Mouse (Mus musculus): Measurements from ENCODE around the gene C3. TPM values are rescaled to one million over a fixed set of nuclear protein-coding genes. Genes with fewer than 3 reads are reported as not detected.

Gene C3
- 55.0 and 62.5 TPM in 2 replicates for polyA plus RNA-seq (2012)

DNA sequence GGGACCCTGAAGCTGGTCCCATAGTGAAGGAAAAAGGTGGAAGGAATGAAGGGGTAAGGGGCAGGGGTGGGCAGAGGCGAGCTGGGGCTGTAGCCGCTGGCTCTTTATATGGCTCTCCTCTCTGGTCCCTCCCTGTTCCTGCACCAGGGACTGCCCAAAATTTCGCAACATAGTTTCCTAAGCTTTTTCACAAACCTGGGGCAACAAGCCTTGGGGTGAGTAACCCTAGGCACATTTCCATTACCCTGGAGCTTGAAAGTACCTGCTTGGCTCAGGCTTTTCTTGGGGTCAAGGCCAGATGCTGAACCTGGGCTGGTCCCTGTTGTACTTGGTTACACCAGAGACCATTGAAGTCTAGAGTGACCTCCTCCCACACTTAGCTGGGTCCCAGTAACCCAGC lies at the start of gene C3:
C3 (minus strand) TSS at position 123 of the 400 bp plus-strand sequence.

DNA sequence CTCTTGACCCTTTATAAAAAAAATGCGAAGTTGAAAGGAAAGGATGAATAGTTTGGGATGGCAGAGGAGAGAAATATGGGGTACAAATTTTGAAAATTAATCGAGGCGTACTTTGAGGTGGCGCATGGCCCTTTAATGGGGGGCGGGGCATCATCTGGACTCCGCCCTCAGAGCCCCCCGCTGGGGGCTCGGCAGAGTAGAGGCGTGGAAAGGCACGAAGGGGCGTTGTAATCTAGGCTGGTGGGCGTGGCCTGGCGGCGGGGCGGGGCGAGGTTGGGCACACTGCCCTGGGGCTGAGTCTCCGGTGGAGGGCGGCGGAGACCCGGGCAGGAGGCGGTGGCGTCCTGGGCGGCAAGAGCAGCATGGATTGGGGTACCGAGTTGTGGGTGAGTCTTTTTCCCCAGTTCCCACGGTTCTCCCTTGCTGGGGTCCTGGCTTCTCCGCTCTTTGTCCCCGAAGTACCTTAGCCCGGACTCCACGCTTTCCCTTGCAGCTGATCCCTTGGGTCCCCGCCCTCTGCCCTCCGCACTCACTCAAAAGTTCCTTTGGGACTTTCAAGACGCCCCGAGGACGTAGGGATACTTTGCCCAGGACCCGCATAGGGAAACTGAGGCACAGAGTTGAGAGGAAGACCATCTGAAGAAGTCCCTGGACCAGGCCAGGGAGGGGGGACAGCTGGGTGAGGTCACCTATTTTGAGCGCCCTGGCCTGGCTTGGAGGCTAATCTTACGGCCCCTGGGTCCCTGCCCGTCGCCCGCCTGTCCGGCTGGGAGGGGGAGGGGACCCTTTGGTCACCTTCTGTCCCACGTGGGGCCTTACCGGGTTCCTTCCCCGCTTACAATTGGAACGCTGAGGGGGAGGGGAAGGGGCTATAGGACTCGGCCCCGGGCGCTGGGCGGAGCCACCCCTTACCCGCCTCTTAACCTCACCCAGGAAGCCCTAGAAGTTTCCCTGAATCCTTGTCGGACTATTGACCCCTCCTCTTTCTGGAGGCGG lies 21.5 kb upstream of the C3 start, which contains the start of gene Trip10:
Trip10 (plus strand) TSS at position 270 of the 996 bp plus-strand sequence.

DNA sequence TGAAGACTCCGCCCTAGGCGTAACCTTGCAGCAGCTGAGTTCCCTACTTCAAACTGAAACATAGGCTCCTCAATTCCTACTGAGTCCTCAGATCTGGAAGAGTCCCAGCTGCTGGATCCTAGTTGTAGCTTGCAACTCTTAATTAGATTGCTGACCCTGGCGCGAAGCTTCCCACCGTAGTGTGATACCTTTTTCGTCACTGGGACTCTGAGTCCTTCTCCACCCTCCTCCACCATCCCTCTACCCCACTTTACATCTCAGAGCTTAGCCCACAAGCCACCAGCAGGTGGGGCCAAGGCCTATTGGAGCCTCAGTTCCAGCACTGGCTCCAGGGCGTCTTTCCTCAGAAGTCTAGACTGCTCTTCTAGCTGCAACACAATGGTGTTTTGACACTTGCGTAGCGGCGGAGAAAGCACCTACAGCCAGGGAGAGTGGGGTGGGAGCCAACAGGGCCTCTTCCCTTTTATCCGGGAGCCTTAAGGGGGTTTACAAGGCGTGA lies 20.3 kb upstream of the C3 start, which contains the start of gene Gpr108:
Gpr108 (minus strand) TSS at position 246 of the 499 bp plus-strand sequence.

DNA sequence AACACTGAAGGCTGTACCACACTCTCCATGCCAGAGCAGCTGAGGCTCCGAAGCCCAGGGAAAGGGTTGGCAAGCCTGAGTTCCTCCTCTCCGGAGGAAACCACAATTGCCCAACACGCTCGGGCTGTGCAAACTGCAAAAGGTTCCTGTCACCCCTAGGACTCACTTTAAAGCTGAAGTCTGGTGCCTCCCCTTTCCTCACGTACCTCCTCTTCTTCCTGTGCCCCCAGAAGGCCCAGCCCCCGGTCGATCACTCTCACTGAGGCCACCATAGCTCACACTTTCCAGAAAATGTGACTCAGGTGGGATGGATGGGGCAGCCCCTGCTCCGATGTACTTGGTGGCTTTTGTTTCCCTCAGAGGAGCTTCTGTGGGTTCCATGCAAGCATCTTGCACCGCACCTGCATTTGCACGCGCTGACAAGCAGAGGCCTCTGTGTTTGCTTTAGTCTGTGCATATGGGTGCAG lies 33.9 kb downstream of the C3 start, which contains the start of gene Tnfsf14:
Tnfsf14 (minus strand) TSS at position 137 of the 467 bp plus-strand sequence.

Other genes with a start within 250 kb of the C3 start
- 0.05 TPM in 1 of 2 replicates, not detected in the other for gene Acer1, start 246.0 kb downstream of the C3 start, polyA plus RNA-seq (2012)
- gene Clpp, start 237.8 kb downstream of the C3 start, polyA plus RNA-seq (2012): 188 and 191 TPM in 2 replicates
- gene Alkbh7, start 230.8 kb downstream of the C3 start, polyA plus RNA-seq (2012): 39.5 and 41.4 TPM in 2 replicates
- gene Pspn, start 228.1 kb downstream of the C3 start, polyA plus RNA-seq (2012): 0.53 and 0.57 TPM in 2 replicates
- 163 and 222 TPM in 2 replicates for gene Gtf2f1, start 216.8 kb downstream of the C3 start, polyA plus RNA-seq (2012)
- 0.05 TPM in 1 of 2 replicates, not detected in the other for gene Gm17949, start 216.7 kb downstream of the C3 start, polyA plus RNA-seq (2012)
- 284 and 303 TPM in 2 replicates for gene Khsrp, start 196.6 kb downstream of the C3 start, polyA plus RNA-seq (2012)
- not detected in 2 replicates for gene Slc25a41, start 186.5 kb downstream of the C3 start, polyA plus RNA-seq (2012)
- 0.50 and 0.56 TPM in 2 replicates for gene Crb3, start 169.0 kb downstream of the C3 start, polyA plus RNA-seq (2012)
- 19.3 and 25.8 TPM in 2 replicates for gene Slc25a23, start 168.3 kb downstream of the C3 start, polyA plus RNA-seq (2012)
- 26.9 and 27.3 TPM in 2 replicates for gene Dennd1c, start 149.6 kb downstream of the C3 start, polyA plus RNA-seq (2012)
- 0.17 and 0.61 TPM in 2 replicates for gene Tubb4a, start 140.4 kb downstream of the C3 start, polyA plus RNA-seq (2012)
- gene Tnfsf9, start 122.8 kb downstream of the C3 start, polyA plus RNA-seq (2012): 6.1 and 9.5 TPM in 2 replicates
- 0.13 and 0.18 TPM in 2 replicates for gene Cd70, start 78.4 kb downstream of the C3 start, polyA plus RNA-seq (2012)
- gene Tnfsf14, start 34.0 kb downstream of the C3 start, polyA plus RNA-seq (2012): 3.9 and 5.0 TPM in 2 replicates
- 34.4 and 35.6 TPM in 2 replicates for gene Gpr108, start 20.3 kb upstream of the C3 start, polyA plus RNA-seq (2012)
- 23.5 and 31.9 TPM in 2 replicates for gene Trip10, start 21.3 kb upstream of the C3 start, polyA plus RNA-seq (2012)
- gene Vav1, start 51.0 kb upstream of the C3 start, polyA plus RNA-seq (2012): 79.1 and 90.5 TPM in 2 replicates
- gene Adgre1, start 130.6 kb upstream of the C3 start, polyA plus RNA-seq (2012): 0.24 and 0.71 TPM in 2 replicates